Mouse (Mus musculus): ENCODE measurements around the gene Gm13539.

DNA sequence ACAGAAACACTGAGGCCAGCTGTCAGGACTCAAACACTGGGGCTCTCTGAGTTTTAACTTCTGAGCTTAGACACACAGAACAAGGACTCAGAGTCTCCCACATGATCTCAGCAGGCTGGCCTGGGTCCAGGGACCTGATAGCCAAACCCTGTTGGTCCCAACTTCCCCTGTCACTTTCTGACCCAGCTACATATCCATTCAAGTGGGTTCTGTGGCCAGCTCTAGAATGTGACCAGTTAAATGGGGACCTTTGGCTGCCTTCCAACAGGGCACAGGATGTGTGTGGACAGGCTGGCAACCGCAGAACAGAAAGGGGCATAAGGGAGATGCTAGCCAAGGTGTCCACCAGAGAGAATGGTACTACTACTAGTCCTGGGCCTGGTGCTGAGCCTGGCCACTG lies 40.7 kb downstream of the Gm13539 start, which contains the start of gene Lcn9:
- no peak for TF ChIP-seq CTCF (IDR thresholded peaks at IDR 0.05; ENCODE audit: low read depth)
- TF ChIP-seq EP300 (optimal IDR thresholded peaks at IDR 0.05), result no peak

All from stomach, postnatal 0 days (tissue).